Mouse (Mus musculus): ENCODE results near the gene Ifrd1.

DNA sequence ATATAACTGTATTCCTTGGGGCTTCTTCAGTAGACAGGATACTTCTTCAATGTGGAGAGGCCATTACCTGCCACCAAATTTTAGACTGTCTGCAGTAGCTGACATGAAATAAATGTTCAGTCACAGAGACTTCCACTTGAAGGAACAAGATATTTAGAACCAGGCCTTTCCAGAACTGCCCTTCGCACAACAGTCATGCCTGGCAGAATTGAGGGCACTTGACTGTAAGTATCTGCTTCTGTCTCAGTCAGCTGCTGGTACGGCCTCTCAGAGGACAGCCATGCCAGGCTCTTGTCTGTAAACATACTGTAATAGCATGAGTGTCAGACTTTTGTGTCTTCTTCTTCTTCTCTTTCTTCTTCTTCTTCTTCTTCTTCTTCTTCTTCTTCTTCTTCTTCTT, 8.2 kb upstream of the Ifrd1 start:
- TF ChIP-seq POLR2A (IDR thresholded peaks at IDR 0.05; ENCODE audit: insufficient read depth, low read depth, low read length) (no peak), EP300 (IDR thresholded peaks at IDR 0.05; ENCODE audit: insufficient read depth, low read depth, low read length) (no peak)

Measured in heart, adult 2 months (tissue).